Mouse (Mus musculus): ENCODE measurements around the gene Gnmt. TPM values are rescaled to one million over a fixed set of nuclear protein-coding genes. Genes with fewer than 3 reads are reported as not detected.

Gene Gnmt
- polyA plus RNA-seq, 1 experiment = 14.1 TPM

DNA sequence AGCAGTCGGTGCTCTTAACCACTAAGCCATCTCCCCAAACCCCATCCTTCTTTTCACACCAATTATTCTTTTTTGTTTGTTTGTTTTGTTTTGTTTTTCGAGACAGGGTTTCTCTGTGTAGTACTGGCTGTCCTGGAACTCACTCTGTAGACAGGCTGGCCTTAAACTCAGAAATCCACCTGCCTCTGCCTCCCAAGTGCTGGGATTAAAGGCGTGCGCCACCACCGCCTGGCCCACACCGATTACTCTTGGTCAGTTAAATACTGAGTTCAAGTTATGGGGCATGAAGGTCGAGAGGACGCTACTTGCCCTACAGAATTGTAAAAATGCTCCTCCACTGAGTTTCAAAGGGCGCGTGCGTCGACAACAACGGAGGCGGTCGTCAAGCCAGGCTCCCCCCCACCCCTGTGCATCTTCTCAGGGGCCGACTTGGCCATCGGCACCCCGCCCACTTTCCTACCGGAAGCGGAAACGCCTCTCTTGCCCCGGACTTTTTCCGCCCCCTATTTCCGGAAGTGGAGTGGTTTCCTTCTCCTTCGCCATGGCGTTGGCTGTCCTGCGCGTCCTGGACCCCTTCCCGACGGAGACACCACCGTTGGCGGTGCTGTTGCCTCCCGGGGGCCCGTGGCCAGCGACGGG lies 17.9 kb downstream of the Gnmt start, which contains the start of gene Pex6:
Gene Pex6 (plus strand): TSS at position 505 of the 639 bp plus-strand sequence.
- TF ChIP-seq CTCF (IDR thresholded peaks at IDR 0.05; ENCODE audit: insufficient read depth, low read length) (no peak), POLR2A (IDR thresholded peaks at IDR 0.05; ENCODE audit: borderline replicate concordance, extremely low read depth, low read depth, low read length) (peak; percentile 79; the same call in 1 of the 2 replicates)
- H3K4me3 ChIP-seq (replicated peaks; ENCODE audit: extremely low read depth, low read depth, low read length) = peak within 1 kb of the TSS; percentile 81
- 5% methylated on average over 36 of the region's 36 CpGs for WGBS
- DNase-seq = peak; percentile 87
- peaks cover 4% of the 10 kb centered on the region for H3K4me1 ChIP-seq (ENCODE audit: control insufficient read depth, insufficient read depth, low read length)

DNA sequence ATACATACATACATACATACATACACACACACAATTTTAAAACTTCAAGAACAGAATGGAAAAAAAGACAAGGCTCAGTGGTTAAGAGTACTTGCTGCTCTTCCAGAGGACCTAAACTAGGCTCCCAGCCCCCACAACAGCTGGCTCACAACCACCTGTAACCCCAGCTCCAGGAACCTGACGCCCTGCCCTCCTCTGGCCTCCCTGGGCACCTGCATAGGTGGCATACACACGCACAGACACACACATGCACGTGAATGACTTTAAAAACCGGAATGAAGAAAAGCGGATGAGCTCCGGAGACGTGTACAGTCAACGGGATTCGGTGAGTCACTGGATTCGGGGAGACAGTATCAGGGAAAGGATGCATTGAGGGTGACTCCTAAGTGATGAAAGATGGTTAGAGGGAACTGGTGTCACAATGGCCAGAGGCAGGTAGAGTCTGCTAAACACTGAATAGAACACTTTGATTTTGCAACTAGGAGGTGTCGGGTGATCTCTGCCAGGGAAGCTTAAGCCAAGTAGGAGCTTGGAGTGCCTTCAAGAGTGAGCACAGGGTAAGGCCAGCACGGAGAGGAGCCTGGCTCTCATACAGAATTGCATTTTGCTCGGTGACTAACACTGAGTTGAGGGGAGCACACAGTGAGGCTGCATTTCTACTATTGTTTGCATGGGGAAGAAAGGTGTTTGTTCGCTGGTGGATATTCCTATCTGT lies 22.4 kb downstream of the Gnmt start:
- Histone ChIP-seq H3K4me3 (replicated peaks; ENCODE audit: extremely low read depth, low read depth, low read length) (no peak overlapping the region), H3K4me1 (ENCODE audit: control insufficient read depth, insufficient read depth, low read length) (peaks cover 5% of the 10 kb centered on the region)
- TF ChIP-seq POLR2A (IDR thresholded peaks at IDR 0.05; ENCODE audit: borderline replicate concordance, extremely low read depth, low read depth, low read length) = no peak
- no peak for TF ChIP-seq CTCF (IDR thresholded peaks at IDR 0.05; ENCODE audit: insufficient read depth, low read length)
- no peak for DNase-seq
- 85% methylated on average over 14 of the region's 14 CpGs for WGBS

DNA sequence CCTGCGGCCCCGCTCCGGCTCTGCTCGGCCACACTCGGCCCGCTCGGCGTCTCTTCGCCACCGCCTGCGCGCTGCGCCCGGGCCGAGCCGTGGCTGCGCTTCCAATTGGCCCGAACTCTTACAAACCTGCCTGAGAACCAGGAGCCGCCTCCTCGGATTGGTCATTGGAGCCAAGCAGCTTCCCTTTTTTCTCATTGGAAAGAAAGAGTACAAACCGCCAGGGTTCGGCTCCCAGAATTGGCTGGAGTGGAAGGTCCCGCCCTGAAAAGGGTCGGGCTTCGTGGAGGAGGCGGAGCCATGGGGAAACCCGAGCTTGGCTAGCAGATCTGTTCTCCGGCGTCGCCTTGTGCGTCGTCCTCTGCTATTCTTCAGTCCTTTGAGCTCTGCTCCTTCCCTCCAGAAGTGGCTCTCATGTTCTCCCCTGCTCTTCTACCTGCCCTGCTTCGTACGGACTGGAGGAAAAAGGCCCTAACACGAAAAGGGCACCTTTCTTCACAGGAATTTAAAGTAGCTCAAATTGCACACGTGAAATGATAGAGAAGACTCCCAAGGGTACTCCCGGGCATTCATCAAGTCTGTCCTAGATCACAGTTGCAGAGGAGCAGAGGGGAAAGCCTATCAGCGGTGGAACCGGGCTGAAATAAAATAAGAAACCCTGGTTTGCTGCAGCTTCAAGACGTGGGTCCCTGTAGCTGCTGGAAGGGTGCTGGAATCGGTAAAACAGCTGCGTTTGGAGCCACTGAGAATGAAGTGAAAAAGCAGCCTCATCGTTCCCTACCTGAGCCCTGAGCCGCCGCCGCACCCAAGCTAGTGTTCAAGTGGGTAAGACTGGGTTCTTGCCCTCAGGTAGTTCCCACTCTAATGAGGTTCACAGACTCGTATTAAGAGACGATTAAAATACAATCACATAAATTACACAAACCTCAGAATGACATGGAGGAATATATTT lies 23.8 kb downstream of the Gnmt start, which contains the start of gene Ppp2r5d:
Gene Ppp2r5d (minus strand): TSS at position 225 of the 949 bp plus-strand sequence.
- DNase-seq = peak; percentile 96
- H3K4me3 ChIP-seq (replicated peaks; ENCODE audit: extremely low read depth, low read depth, low read length) = peak within 1 kb of the TSS; percentile 86
- TF ChIP-seq POLR2A (IDR thresholded peaks at IDR 0.05; ENCODE audit: borderline replicate concordance, extremely low read depth, low read depth, low read length) = peak; percentile 72; the same call in 1 of the 2 replicates
- no peak for TF ChIP-seq CTCF (IDR thresholded peaks at IDR 0.05; ENCODE audit: insufficient read depth, low read length)
- peaks cover 8% of the 10 kb centered on the region for H3K4me1 ChIP-seq (ENCODE audit: control insufficient read depth, insufficient read depth, low read length)
- WGBS = under 1% methylated on average over 48 of the region's 48 CpGs

DNA sequence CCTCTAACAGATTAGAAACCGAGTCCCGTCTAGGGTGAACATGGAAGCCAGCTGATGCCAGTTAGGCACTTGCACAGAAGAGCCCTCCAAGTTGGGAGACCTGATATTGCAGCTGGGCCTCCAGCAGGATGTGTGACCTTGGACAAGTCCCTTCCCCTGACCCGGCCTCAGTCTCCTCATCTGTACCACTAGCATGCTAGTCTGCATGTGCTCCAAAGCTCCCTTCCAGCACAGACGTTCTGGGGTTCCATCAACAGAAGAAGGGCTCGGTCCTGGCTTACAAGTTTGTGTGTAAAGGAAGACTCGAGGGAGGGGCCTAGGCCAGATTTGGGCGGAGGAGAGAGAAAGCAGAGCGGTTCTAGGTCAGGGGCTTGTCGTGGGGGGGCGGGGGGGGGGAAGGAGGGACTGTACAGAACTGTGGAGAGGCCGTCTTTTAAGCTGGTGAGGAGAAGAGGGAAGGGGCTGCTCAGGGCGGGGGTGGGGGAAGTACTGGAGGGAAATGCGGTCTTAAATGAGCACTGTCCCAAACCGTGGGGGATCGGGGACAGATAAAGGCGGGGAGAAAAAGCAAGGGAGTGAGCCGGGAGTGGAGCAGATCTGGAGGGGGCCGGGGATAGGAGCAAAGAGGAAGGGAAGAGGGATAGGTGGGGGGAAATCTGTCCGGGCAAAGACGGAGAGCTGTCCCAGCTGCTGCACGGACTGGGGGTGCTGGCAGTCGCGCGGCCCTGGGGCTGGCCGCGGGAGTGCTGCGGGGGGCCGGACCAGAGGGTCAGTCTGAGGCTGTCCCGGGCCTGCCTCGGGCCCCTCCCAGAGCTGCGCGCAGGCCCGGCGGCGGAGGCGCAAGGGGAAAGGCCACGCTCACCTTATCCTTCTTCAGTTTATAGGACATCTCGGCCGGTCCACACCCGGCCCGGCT lies 24.7 kb downstream of the Gnmt start:
- no peak for DNase-seq
- 3% methylated on average over 40 of the region's 41 CpGs for WGBS
- peak overlapping the region; percentile 86 for H3K4me3 ChIP-seq (replicated peaks; ENCODE audit: extremely low read depth, low read depth, low read length)
- TF ChIP-seq CTCF (IDR thresholded peaks at IDR 0.05; ENCODE audit: insufficient read depth, low read length) = no peak
- peaks cover 8% of the 10 kb centered on the region for H3K4me1 ChIP-seq (ENCODE audit: control insufficient read depth, insufficient read depth, low read length)

DNA sequence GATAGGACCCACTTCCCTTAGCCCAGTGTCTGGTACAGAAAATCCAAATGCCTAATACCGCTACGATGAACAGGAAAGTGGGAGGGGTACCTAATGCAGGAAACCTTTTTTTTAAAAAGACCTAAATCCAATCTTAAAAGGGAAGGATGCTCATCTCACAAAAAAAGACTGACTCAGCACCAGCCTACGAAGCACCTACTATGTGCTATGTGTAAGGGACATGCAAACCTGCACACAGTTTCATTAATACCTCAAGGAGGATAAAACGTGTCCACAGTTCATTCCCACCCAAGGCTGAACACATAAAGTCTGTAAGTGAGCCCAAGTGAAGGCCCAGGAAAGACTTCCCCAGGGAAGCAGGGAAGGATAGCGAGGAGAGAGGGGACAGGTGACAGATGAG lies 26.5 kb downstream of the Gnmt start:
- 81% methylated on average over 5 of the region's 5 CpGs for WGBS
- H3K4me3 ChIP-seq (replicated peaks; ENCODE audit: extremely low read depth, low read depth, low read length) = no peak overlapping the region
- DNase-seq = no peak
- H3K4me1 ChIP-seq (ENCODE audit: control insufficient read depth, insufficient read depth, low read length) = peaks cover 8% of the 10 kb centered on the region
- TF ChIP-seq CTCF (IDR thresholded peaks at IDR 0.05; ENCODE audit: insufficient read depth, low read length) = no peak
- TF ChIP-seq POLR2A (IDR thresholded peaks at IDR 0.05; ENCODE audit: borderline replicate concordance, extremely low read depth, low read depth, low read length) = no peak

DNA sequence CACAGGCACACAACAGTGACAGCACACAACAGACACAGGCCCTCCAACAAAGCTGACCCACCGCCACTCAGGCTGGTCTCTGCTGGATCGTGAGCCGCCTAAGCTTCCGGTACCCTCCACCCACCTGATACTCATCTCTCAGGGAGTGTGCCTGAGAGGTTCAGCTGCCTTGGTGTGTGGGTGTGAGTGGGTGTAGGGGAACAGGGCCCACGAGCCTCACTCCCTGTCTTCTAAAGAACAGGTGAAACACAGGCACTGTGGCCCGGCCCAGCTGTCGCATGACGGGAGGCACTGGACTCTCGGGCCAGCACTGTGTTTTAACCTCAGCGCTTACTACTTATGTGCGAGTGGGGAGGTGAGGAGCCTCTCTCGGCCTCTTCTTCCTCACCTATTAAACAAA lies 26.9 kb downstream of the Gnmt start:
- H3K4me1 ChIP-seq (ENCODE audit: control insufficient read depth, insufficient read depth, low read length) = peaks cover 8% of the 10 kb centered on the region
- H3K4me3 ChIP-seq (replicated peaks; ENCODE audit: extremely low read depth, low read depth, low read length) = no peak overlapping the region
- TF ChIP-seq POLR2A (IDR thresholded peaks at IDR 0.05; ENCODE audit: borderline replicate concordance, extremely low read depth, low read depth, low read length) = no peak
- TF ChIP-seq CTCF (IDR thresholded peaks at IDR 0.05; ENCODE audit: insufficient read depth, low read length) = no peak
- WGBS = 83% methylated on average over 12 of the region's 12 CpGs
- no peak for DNase-seq

DNA sequence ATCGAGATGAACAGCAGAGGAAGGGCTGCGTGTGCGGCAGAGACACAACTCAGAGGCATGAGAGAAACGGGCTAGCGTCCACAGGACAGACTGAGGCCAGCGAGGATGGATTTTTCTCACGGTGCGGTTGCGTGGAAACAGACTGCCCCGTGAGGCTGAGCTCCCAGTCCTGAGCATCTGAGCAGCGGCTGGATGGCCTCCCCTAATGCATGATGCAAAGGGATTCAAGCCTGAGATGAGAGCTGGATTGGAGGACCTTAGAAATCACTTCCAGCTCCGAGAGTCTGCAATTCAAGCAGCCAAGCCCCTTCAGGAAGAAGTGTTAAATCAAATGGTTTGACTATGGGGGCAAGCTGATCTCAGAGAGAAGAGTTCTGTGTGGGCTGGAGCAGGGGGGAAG lies 27.5 kb downstream of the Gnmt start:
- H3K4me1 ChIP-seq (ENCODE audit: control insufficient read depth, insufficient read depth, low read length) = peaks cover 8% of the 10 kb centered on the region
- DNase-seq = no peak
- TF ChIP-seq CTCF (IDR thresholded peaks at IDR 0.05; ENCODE audit: insufficient read depth, low read length) (no peak), POLR2A (IDR thresholded peaks at IDR 0.05; ENCODE audit: borderline replicate concordance, extremely low read depth, low read depth, low read length) (no peak)
- WGBS = 64% methylated on average over 12 of the region's 12 CpGs
- no peak overlapping the region for H3K4me3 ChIP-seq (replicated peaks; ENCODE audit: extremely low read depth, low read depth, low read length)

DNA sequence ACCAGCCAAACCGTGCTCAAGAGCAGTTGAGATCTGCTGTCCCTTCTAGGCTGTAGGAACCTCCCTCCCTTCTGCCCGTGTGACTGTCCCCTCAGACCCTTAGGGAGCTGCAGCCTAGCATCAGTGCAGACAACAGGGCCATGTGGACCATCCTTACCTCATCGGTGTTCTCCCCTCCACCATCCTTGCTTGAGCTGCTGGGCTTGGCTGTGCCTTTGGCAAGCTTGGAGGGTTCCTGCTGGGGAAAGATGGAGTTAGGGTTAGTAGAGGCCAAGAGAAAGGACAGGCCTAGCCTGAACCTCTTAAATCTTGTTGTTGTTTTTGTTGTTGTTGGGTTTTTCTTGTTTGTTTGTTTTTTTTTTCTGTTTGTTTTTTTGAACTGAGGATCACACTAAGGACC lies 29.1 kb downstream of the Gnmt start:
- DNase-seq = no peak
- TF ChIP-seq CTCF (IDR thresholded peaks at IDR 0.05; ENCODE audit: insufficient read depth, low read length) (no peak), POLR2A (IDR thresholded peaks at IDR 0.05; ENCODE audit: borderline replicate concordance, extremely low read depth, low read depth, low read length) (no peak)
- WGBS = 84% methylated on average over 3 of the region's 3 CpGs
- Histone ChIP-seq H3K4me3 (replicated peaks; ENCODE audit: extremely low read depth, low read depth, low read length) (no peak overlapping the region), H3K4me1 (ENCODE audit: control insufficient read depth, insufficient read depth, low read length) (peaks cover 8% of the 10 kb centered on the region)

Data from lung, adult 2 months (tissue).